Mouse (Mus musculus) thymus, postnatal 25 days (tissue): ENCODE results near the gene Kctd17.

ENCODE experiments used
- DNase-seq: peaks from one replicate; pipeline ENCODE4 v3.0.0; 2022

The Kctd17 gene

GRCm38 (mm10) chr15:78416937-78417336, 11.4 kb upstream of the Kctd17 start:
- no peak for DNase-seq

GRCm38 (mm10) chr15:78420395-78420794, 8.0 kb upstream of the Kctd17 start:
- DNase-seq: no peak

GRCm38 (mm10) chr15:78422046-78422956, 6.1 kb upstream of the Kctd17 start:
- peak; percentile 90 for DNase-seq

GRCm38 (mm10) chr15:78424507-78424906, 3.9 kb upstream of the Kctd17 start:
- DNase-seq: no peak

GRCm38 (mm10) chr15:78425230-78425629, 3.1 kb upstream of the Kctd17 start:
- DNase-seq: no peak

- no peak for DNase-seq
Observed at GRCm38 (mm10) chr15:78429139-78429459, 735 bp downstream of the Kctd17 start.

- no peak for DNase-seq
Observed at GRCm38 (mm10) chr15:78429871-78430622, 1.7 kb downstream of the Kctd17 start.

- no peak for DNase-seq
Observed at GRCm38 (mm10) chr15:78430874-78431273, 2.5 kb downstream of the Kctd17 start.

GRCm38 (mm10) chr15:78431541-78432121, 3.3 kb downstream of the Kctd17 start:
- no peak for DNase-seq

- DNase-seq: peak; percentile 58
Observed at GRCm38 (mm10) chr15:78434896-78435520, 6.6 kb downstream of the Kctd17 start.

- DNase-seq: no peak
Observed at GRCm38 (mm10) chr15:78435681-78436080, 7.3 kb downstream of the Kctd17 start.

GRCm38 (mm10) chr15:78436380-78437192, 8.2 kb downstream of the Kctd17 start:
- no peak for DNase-seq

- DNase-seq: no peak
Observed at GRCm38 (mm10) chr15:78437237-78438017, 9.1 kb downstream of the Kctd17 start.

GRCm38 (mm10) chr15:78438018-78438394, 9.6 kb downstream of the Kctd17 start:
- DNase-seq: no peak

- no peak for DNase-seq
Observed at GRCm38 (mm10) chr15:78438505-78438904, 10.1 kb downstream of the Kctd17 start.

- no peak for DNase-seq
Observed at GRCm38 (mm10) chr15:78438973-78439372, 10.6 kb downstream of the Kctd17 start.

GRCm38 (mm10) chr15:78442231-78442630, 13.9 kb downstream of the Kctd17 start:
- no peak for DNase-seq

- no peak for DNase-seq
Observed at GRCm38 (mm10) chr15:78443857-78444256, 15.5 kb downstream of the Kctd17 start.

- no peak for DNase-seq
Observed at GRCm38 (mm10) chr15:78447121-78447520, 18.8 kb downstream of the Kctd17 start.

GRCm38 (mm10) chr15:78447746-78448535, 19.6 kb downstream of the Kctd17 start:
- DNase-seq: peak; percentile 90

GRCm38 (mm10) chr15:78449131-78449530, 20.8 kb downstream of the Kctd17 start:
- no peak for DNase-seq
